Mouse (Mus musculus) adrenal gland, adult (tissue): ENCODE measurements around the gene Grk1.

Source experiments
- DNase-seq, 2 experiments: peaks; one replicate each; pipeline ENCODE4 v3.0.0; 2022 to 2023; ENCODE audit warnings: low spot score in 1 of 2; ENCODE audit not compliant: inconsistent age in 2 of 2

Gene Grk1

GRCm38 (mm10) chr8:13428156-13428555 lies 23.3 kb downstream of the Grk1 start:
- no peak for DNase-seq

GRCm38 (mm10) chr8:13430412-13430811 lies 25.5 kb downstream of the Grk1 start:
- no peak for DNase-seq

GRCm38 (mm10) chr8:13430866-13431265 lies 26.0 kb downstream of the Grk1 start:
- DNase-seq: no peak

GRCm38 (mm10) chr8:13433130-13433529 lies 28.2 kb downstream of the Grk1 start:
- no peak for DNase-seq

GRCm38 (mm10) chr8:13434889-13435288 lies 30.0 kb downstream of the Grk1 start, which contains the start of gene Tmem255b:
TSS of gene Tmem255b (plus strand) at chr8:13435189.
- DNase-seq: no peak

- no peak for DNase-seq
Observed at GRCm38 (mm10) chr8:13436052-13436451, 31.2 kb downstream of the Grk1 start.

- DNase-seq: no peak
Observed at GRCm38 (mm10) chr8:13437531-13437930, 32.6 kb downstream of the Grk1 start.

- no peak for DNase-seq
Observed at GRCm38 (mm10) chr8:13442152-13442551, 37.3 kb downstream of the Grk1 start.

- DNase-seq: no peak
Observed at GRCm38 (mm10) chr8:13446456-13446855, 41.6 kb downstream of the Grk1 start.

GRCm38 (mm10) chr8:13448145-13448544 lies 43.3 kb downstream of the Grk1 start:
- DNase-seq: peak; percentile 45 to 81

GRCm38 (mm10) chr8:13451747-13452277 lies 46.9 kb downstream of the Grk1 start:
- DNase-seq: no peak

- no peak for DNase-seq
Observed at GRCm38 (mm10) chr8:13454341-13455113, 49.6 kb downstream of the Grk1 start.

GRCm38 (mm10) chr8:13455295-13455694 lies 50.4 kb downstream of the Grk1 start:
- peak; percentile 71 to 89 for DNase-seq

- peak in 1 of 2 experiments; percentile 21 for DNase-seq
Observed at GRCm38 (mm10) chr8:13459431-13459830, 54.5 kb downstream of the Grk1 start.

GRCm38 (mm10) chr8:13461085-13461765 lies 56.3 kb downstream of the Grk1 start:
- peak; percentile 71 to 90 for DNase-seq

GRCm38 (mm10) chr8:13461843-13462242 lies 57.0 kb downstream of the Grk1 start:
- DNase-seq: peak; percentile 78 to 94

GRCm38 (mm10) chr8:13462392-13462791 lies 57.5 kb downstream of the Grk1 start:
- peak; percentile 83 to 96 for DNase-seq

GRCm38 (mm10) chr8:13465324-13465723 lies 60.4 kb downstream of the Grk1 start:
- no peak for DNase-seq

GRCm38 (mm10) chr8:13466989-13467388 lies 62.1 kb downstream of the Grk1 start:
- peak in 1 of 2 experiments; percentile 59 for DNase-seq

GRCm38 (mm10) chr8:13468737-13469136 lies 63.9 kb downstream of the Grk1 start:
- DNase-seq: no peak

- peak in 1 of 2 experiments; percentile 48 for DNase-seq
Observed at GRCm38 (mm10) chr8:13471484-13471883, 66.6 kb downstream of the Grk1 start.
